8 mouse cellular contexts compared by ENCODE assay signal in genomic region chr3:109339941-109340273, GRCm38 (mm10). TPM values are rescaled to one million over a fixed set of nuclear protein-coding genes. Genes with fewer than 3 reads are reported as not detected.
DNase-seq lines count a peak whose midpoint lies in the region; ATAC-seq and TF ChIP-seq lines count a peak whose summit lies in the region.

No protein-coding gene starts in this region.

- WGBS in forebrain, embryonic 10.5 days, result 0% methylated on average over 9 of the region's 9 CpGs
- 0% methylated on average over 9 of the region's 9 CpGs for WGBS in heart, embryonic 16.5 days
- 0% methylated on average over 9 of the region's 9 CpGs for WGBS in kidney, postnatal 0 days
- WGBS in lung, adult 2 months, result 1% methylated on average over 9 of the region's 9 CpGs
- WGBS in neural tube, embryonic 15.5 days, result under 1% methylated on average over 9 of the region's 9 CpGs

- no peaks in the 10 kb centered on the region for H3K9me3 ChIP-seq in forebrain, embryonic 10.5 days
- no peaks in the 10 kb centered on the region for H3K9me3 ChIP-seq in heart, embryonic 16.5 days (replicated peaks; ENCODE audit: control insufficient read depth, low read length)
- no peaks in the 10 kb centered on the region for H3K9me3 ChIP-seq in kidney, postnatal 0 days (replicated peaks; ENCODE audit: low read length)
- H3K9me3 ChIP-seq in neural tube, embryonic 15.5 days (replicated peaks), result no peaks in the 10 kb centered on the region

- peak overlapping the region; percentile 82 for H3K4me3 ChIP-seq in forebrain, embryonic 10.5 days
- peak overlapping the region; percentile 82 for H3K4me3 ChIP-seq in heart, embryonic 16.5 days (ENCODE audit: low read length)
- peak overlapping the region; percentile 74 for H3K4me3 ChIP-seq in kidney, postnatal 0 days (replicated peaks; ENCODE audit: low read depth, low read length)
- H3K4me3 ChIP-seq in lung, adult 2 months (replicated peaks; ENCODE audit: extremely low read depth, low read depth, low read length), result peak overlapping the region; percentile 93
- peak overlapping the region; percentile 76 for H3K4me3 ChIP-seq in neural tube, embryonic 15.5 days (replicated peaks)

- H3K4me2 ChIP-seq in heart, embryonic 16.5 days (ENCODE audit: low read depth, low read length), result peak overlapping the region; percentile 94
- H3K4me2 ChIP-seq in kidney, postnatal 0 days (ENCODE audit: low read length), result peak overlapping the region; percentile 99
- peak overlapping the region; percentile 89 for H3K4me2 ChIP-seq in neural tube, embryonic 15.5 days

- ATAC-seq in heart, embryonic 16.5 days (replicated peaks; ENCODE audit: extremely low read depth, insufficient read depth, low FRiP score), result peak; percentile 4; the same call in 1 of the 2 replicates
- peak; percentile 53; the same call in 1 of the 2 replicates for ATAC-seq in kidney, postnatal 0 days (replicated peaks; ENCODE audit: low FRiP score, low read depth)
- ATAC-seq in neural tube, embryonic 15.5 days (ENCODE audit: low FRiP score), result peak; percentile 56

- H3K27ac ChIP-seq in forebrain, embryonic 10.5 days, result peak overlapping the region; percentile 90
- H3K27ac ChIP-seq in heart, embryonic 16.5 days (ENCODE audit: low read length), result peak overlapping the region; percentile 90
- peak overlapping the region; percentile 80 for H3K27ac ChIP-seq in kidney, postnatal 0 days
- peak overlapping the region; percentile 85 for H3K27ac ChIP-seq in neural tube, embryonic 15.5 days (replicated peaks)

- DNase-seq in ES-CJ7 (ENCODE audit: low read depth, low spot score), result peak; percentile 61
- peak; percentile 84 for DNase-seq in brain, adult 2 months (ENCODE audit: low read depth, low spot score)
- DNase-seq in forebrain, embryonic 10.5 days (ENCODE audit: extremely low spot score, low spot score), result no peak
- peak; percentile 76 for DNase-seq in kidney, postnatal 0 days (ENCODE audit: low spot score)
- DNase-seq in lung, adult 2 months, result peak; percentile 39
- peak; percentile 47 for DNase-seq in thymus, postnatal 14 days

- peaks cover 30% of the 10 kb centered on the region for H3K27me3 ChIP-seq in forebrain, embryonic 10.5 days (ENCODE audit: poor library complexity, severe bottlenecking)
- H3K27me3 ChIP-seq in heart, embryonic 16.5 days (ENCODE audit: control insufficient read depth, insufficient read depth, low read length), result no peaks in the 10 kb centered on the region
- H3K27me3 ChIP-seq in kidney, postnatal 0 days (ENCODE audit: insufficient read depth, low read length), result no peaks in the 10 kb centered on the region; the same call in 1 of the 2 replicates
- H3K27me3 ChIP-seq in neural tube, embryonic 15.5 days (replicated peaks), result no peaks in the 10 kb centered on the region

- no peak for TF ChIP-seq POLR2A in lung, adult 2 months (IDR thresholded peaks at IDR 0.05; ENCODE audit: borderline replicate concordance, extremely low read depth, low read depth, low read length)

- TF ChIP-seq CTCF in kidney, postnatal 0 days (IDR thresholded peaks at IDR 0.05; ENCODE audit: low read depth), result no peak
- TF ChIP-seq CTCF in lung, adult 2 months (IDR thresholded peaks at IDR 0.05; ENCODE audit: insufficient read depth, low read length), result no peak

- H3K9ac ChIP-seq in heart, embryonic 16.5 days (ENCODE audit: low read length), result peak overlapping the region; percentile 84
- no peak overlapping the region for H3K9ac ChIP-seq in kidney, postnatal 0 days (ENCODE audit: low read depth, low read length)
- H3K9ac ChIP-seq in neural tube, embryonic 15.5 days (replicated peaks), result peak overlapping the region; percentile 76

- peaks cover 18% of the 10 kb centered on the region for H3K4me1 ChIP-seq in forebrain, embryonic 10.5 days
- H3K4me1 ChIP-seq in heart, embryonic 16.5 days (ENCODE audit: control insufficient read depth, insufficient read depth, low read length), result peaks cover 2% of the 10 kb centered on the region
- no peaks in the 10 kb centered on the region; the same call in 1 of the 2 replicates for H3K4me1 ChIP-seq in kidney, postnatal 0 days (replicated peaks; ENCODE audit: insufficient read depth, low read length)
- H3K4me1 ChIP-seq in lung, adult 2 months (ENCODE audit: control insufficient read depth, insufficient read depth, low read length), result 0 out of 2 replicates have a peak, but pooled peaks cover 3% of the 10 kb centered on the region
- H3K4me1 ChIP-seq in neural tube, embryonic 15.5 days, result peaks cover 25% of the 10 kb centered on the region

- no peaks in the 10 kb centered on the region for H3K36me3 ChIP-seq in forebrain, embryonic 10.5 days (replicated peaks)
- H3K36me3 ChIP-seq in heart, embryonic 16.5 days (ENCODE audit: control insufficient read depth, insufficient read depth), result no peaks in the 10 kb centered on the region
- H3K36me3 ChIP-seq in kidney, postnatal 0 days (ENCODE audit: insufficient read depth, low read length), result no peaks in the 10 kb centered on the region
- no peaks in the 10 kb centered on the region for H3K36me3 ChIP-seq in neural tube, embryonic 15.5 days

RNA-seq across cellular contexts. Expression of gene Vav3, which starts 0.5 kb away (rescaled TPM):
- 4.1 and 4.7 TPM in 2 replicates for polyA plus RNA-seq in forebrain, embryonic 10.5 days (2016; fragmentation: Nextera tagmentation; extraction: Ambion mirVana)
- polyA plus RNA-seq in heart, embryonic 16.5 days (2015; fragmentation: Nextera tagmentation; extraction: Ambion mirVana), result 7.5 and 8.0 TPM in 2 replicates
- polyA plus RNA-seq in kidney, postnatal 0 days (2015; fragmentation: Nextera tagmentation; extraction: Ambion mirVana), result 28.0 and 28.3 TPM in 2 replicates
- polyA plus RNA-seq in lung, adult 2 months (2012; rRNA removed), result 3.1 and 3.9 TPM in 2 replicates
- 11.3 and 13.2 TPM in 2 replicates for polyA plus RNA-seq in neural tube, embryonic 15.5 days (2015; fragmentation: Nextera tagmentation; extraction: Ambion mirVana)

Comparison
In these comparisons a context has a peak if more than half of its experiments do, and no peak if none do; other contexts are left out.
1. ATAC-seq: peak in every context shown above with its lines; median percentile 56 in neural tube, embryonic 15.5 days; 53 in kidney, postnatal 0 days; 4 in heart, embryonic 16.5 days.